Mouse (Mus musculus) heart, postnatal 0 days (tissue): ENCODE measurements around the gene Etfb. TPM values are rescaled to one million over a fixed set of nuclear protein-coding genes. Genes with fewer than 3 reads are reported as not detected.

Experiments used
- ATAC-seq: fragments of 200-750 bp; cut with Nextera tagmentation; 2 replicates; pipeline ENCODE4 v1.8.0; 2017; ENCODE audit warnings: low read depth, moderate number of reproducible peaks, moderate library complexity; ENCODE audit not compliant: insufficient read depth
- DNase-seq: peaks from one replicate; pipeline ENCODE4 v3.0.0-alpha.2; 2016; ENCODE audit warnings: low spot score
- H3K27ac ChIP-seq: fragments of 300-500 bp; sonication (generic); 2 replicates; pipeline ENCODE4 v1.5.1; 2014; ENCODE audit warnings: low read depth, mild to moderate bottlenecking
- H3K27me3 ChIP-seq: fragments of 300-500 bp; sonication (generic); 2 replicates; pipeline ENCODE4 v1.6.1; 2014; ENCODE audit warnings: low read length, mixed read lengths; ENCODE audit not compliant: control insufficient read depth, insufficient read depth
- H3K36me3 ChIP-seq: fragments of 300-500 bp; sonication (generic); replicated peaks from 2 replicates; pipeline ENCODE4 v1.6.1; 2014; ENCODE audit warnings: low read length, mixed read lengths; ENCODE audit not compliant: control insufficient read depth, insufficient read depth
- H3K4me1 ChIP-seq: fragments of 300-500 bp; sonication (generic); 2 replicates; pipeline ENCODE4 v1.6.1; 2014; ENCODE audit warnings: antibody characterized with exemption; ENCODE audit not compliant: control insufficient read depth, insufficient read depth
- H3K4me2 ChIP-seq: fragments of 300-500 bp; sonication (generic); 2 replicates; pipeline ENCODE4 v1.6.1; 2014; ENCODE audit warnings: low read depth, mild to moderate bottlenecking, low read length, moderate library complexity
- H3K4me3 ChIP-seq: fragments of 300-500 bp; sonication (generic); 2 replicates; pipeline ENCODE4 v1.5.1; 2014; ENCODE audit warnings: low read depth, low read length
- H3K9ac ChIP-seq: fragments of 300-500 bp; sonication (generic); replicated peaks from 2 replicates; pipeline ENCODE4 v1.6.1; 2014; ENCODE audit warnings: low read depth, low read length, mixed read lengths
- H3K9me3 ChIP-seq: fragments of 300-500 bp; sonication (generic); replicated peaks from 2 replicates; pipeline ENCODE4 v1.6.1; 2016; ENCODE audit warnings: low read length; ENCODE audit not compliant: control insufficient read depth
- CTCF ChIP-seq: IDR thresholded peaks from 2 replicates; pipeline ENCODE4 v1.5.1; 2016; ENCODE audit warnings: antibody characterized with exemption, control low read depth, low read depth
- EP300 ChIP-seq: IDR thresholded peaks from 2 replicates; pipeline ENCODE4 v1.6.1; 2016; ENCODE audit warnings: antibody characterized with exemption, low read depth
- WGBS: fragments of 180-500 bp; shearing (Covaris S2); extraction: QIAGEN DNeasy Blood & Tissue Kit; methylation state at CpG from one replicate; pipeline ENCODE4 v1.1.7; 2014; 5-methylcytosine and 5-hydroxymethylcytosine counted together
- polyA plus RNA-seq: library from polyadenylated mRNA; unstranded; fragments of >200 nt; fragmentation: Nextera tagmentation; extraction: Ambion mirVana; gene quantifications from 2 replicates; pipeline ENCODE4 v1.2.1, GENCODE M21; 2015
- total RNA-seq: library from RNA; depleted of rRNA; stranded (reverse); fragments of >200 nt; gene quantifications from 2 replicates; pipeline ENCODE4 v1.2.3, GENCODE M21; 2014; ENCODE audit warnings: low replicate concordance

Gene Etfb
- total and polyA plus RNA-seq, 2 experiments from 2014 or later, result 434 to 1,315 TPM

DNA sequence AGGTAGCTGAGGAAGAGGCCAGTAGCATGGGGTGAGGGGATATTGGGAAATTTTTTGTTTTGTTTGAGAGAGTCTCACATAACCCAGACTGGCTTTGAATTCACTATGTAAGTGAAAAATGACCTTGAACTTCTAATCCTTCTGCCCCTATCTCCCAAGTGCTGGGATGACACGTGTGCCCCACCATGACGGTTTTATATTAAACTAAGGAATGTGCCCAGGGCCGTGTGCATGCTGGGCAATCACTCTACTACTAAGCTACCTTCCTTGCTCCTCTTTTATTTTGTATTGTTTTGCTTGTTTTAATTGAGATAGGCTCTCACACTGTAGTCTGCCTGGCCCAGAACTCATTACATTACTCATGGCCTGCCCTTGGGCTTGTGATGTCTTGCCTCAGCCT is 2.8 kb upstream of the Etfb start:
- H3K4me1 ChIP-seq, result peaks cover 20% of the 10 kb centered on the region
- no peak overlapping the region for H3K4me2 ChIP-seq
- WGBS, result 82% methylated on average over 3 of the region's 3 CpGs
- H3K9me3 ChIP-seq, result no peaks in the 10 kb centered on the region
- TF ChIP-seq EP300, result no peak
- TF ChIP-seq CTCF, result no peak
- no peak overlapping the region for H3K27ac ChIP-seq
- H3K9ac ChIP-seq, result no peak overlapping the region
- no peak for ATAC-seq
- no peaks in the 10 kb centered on the region for H3K36me3 ChIP-seq
- DNase-seq, result no peak
- H3K27me3 ChIP-seq, result no peaks in the 10 kb centered on the region
- no peak overlapping the region for H3K4me3 ChIP-seq

DNA sequence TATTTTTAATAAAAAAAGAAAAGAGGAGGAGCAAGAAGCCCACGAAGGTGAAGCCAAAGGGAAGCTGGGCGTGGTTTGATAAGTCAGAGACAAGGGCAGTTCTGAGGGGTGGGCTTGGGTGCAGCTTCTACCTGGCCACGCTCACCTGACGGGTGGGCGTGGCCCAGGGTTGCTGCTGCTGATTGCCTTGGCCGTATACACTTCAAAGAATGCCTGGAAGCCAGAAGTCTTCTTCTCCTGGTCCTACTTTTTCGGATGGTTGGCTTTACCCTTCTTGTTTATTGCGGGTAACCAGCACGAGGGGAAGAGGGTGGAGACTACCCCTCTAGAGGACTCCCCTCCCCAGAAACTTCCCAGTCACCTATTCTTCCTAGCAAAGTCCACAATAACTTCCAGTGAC is 1.2 kb upstream of the Etfb start:
- no peaks in the 10 kb centered on the region for H3K27me3 ChIP-seq
- H3K9ac ChIP-seq, result peak overlapping the region; percentile 60
- H3K4me1 ChIP-seq, result peaks cover 35% of the 10 kb centered on the region
- no peaks in the 10 kb centered on the region for H3K36me3 ChIP-seq
- peak overlapping the region; percentile 84 for H3K4me2 ChIP-seq
- no peaks in the 10 kb centered on the region for H3K9me3 ChIP-seq
- H3K4me3 ChIP-seq, result peak overlapping the region; percentile 50
- WGBS, result 19% methylated on average over 9 of the region's 9 CpGs
- H3K27ac ChIP-seq, result peak overlapping the region; percentile 99
- ATAC-seq (no peak), DNase-seq (no peak)
- no peak for TF ChIP-seq CTCF
- no peak for TF ChIP-seq EP300

DNA sequence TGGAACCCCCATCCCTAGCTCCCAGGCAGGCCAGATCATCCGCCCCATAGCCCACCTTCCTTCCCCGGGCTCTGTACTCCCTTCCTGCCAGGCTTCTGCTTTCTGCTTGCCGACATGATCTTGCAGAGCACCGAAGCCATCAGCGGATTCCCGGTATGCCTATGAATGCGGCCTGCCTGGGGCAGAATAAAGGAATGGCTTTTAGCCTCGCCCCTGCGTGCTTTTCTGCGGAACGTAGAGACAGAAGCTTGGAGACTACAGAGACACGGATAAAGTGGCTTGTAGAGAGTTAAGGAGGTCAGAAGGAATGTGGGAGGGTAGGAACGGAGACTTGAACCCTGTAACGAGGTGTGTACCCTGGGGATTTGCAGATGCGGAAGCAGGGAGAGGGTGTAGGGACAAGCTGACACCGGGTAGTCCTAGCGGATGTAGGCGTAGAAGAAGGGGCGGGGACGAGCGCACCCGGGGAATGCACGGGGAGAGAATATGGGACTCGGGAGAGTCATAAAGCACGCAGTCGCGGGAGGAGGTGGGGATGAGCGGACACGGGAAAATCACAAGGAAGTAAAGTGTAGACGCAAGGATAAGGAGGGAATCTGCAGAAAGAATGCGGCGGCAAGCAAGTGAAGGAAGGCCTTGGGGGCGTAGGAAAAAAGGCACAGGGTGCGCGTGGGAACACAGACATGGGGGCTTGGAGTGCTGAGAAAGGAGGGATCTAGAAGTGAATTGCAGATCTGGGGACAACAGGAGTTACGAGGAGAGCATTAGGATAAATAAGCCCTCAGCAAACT is 562 bp upstream of the Etfb start:
- no peak; the same call in 1 of the 2 replicates for TF ChIP-seq EP300
- TF ChIP-seq CTCF, result no peak
- Histone ChIP-seq H3K4me1 (peaks cover 42% of the 10 kb centered on the region), H3K4me3 (peak overlapping the region; percentile 50), H3K27ac (peak overlapping the region; percentile 99), H3K4me2 (peak overlapping the region; percentile 84), H3K9ac (peak overlapping the region; percentile 60), H3K9me3 (no peaks in the 10 kb centered on the region), H3K36me3 (no peaks in the 10 kb centered on the region), H3K27me3 (no peaks in the 10 kb centered on the region)
- peak; percentile 90 for ATAC-seq
- under 1% methylated on average over 36 of the region's 36 CpGs for WGBS
- DNase-seq, result peak; percentile 86

DNA sequence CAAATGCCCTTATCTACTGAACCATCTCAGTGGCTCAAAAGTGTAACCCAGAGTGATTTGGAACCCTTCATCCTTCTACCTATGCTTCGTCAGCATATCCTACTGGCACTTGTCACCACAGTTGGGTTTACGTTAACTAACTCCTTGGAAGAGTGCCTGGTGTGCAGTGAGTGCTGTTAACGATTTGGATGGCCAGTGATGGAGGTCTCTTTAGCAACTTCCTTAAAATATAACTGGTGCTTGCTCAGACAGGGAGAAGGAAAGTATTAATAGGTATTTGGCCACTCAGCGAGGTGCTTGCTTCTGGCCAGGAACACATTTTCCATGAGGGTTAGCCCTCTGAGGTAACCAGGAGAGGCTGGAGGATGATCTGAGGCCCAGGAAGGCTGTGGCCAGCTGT is 3.9 kb downstream of the Etfb start:
- no peaks in the 10 kb centered on the region for H3K27me3 ChIP-seq
- peak overlapping the region; percentile 77 for H3K27ac ChIP-seq
- 48% methylated on average over 4 of the region's 4 CpGs for WGBS
- no peak overlapping the region for H3K9ac ChIP-seq
- ATAC-seq (no peak), DNase-seq (no peak)
- H3K4me2 ChIP-seq, result no peak overlapping the region
- no peaks in the 10 kb centered on the region for H3K9me3 ChIP-seq
- peaks cover 20% of the 10 kb centered on the region for H3K36me3 ChIP-seq
- TF ChIP-seq CTCF (no peak), EP300 (no peak)
- no peak overlapping the region for H3K4me3 ChIP-seq
- H3K4me1 ChIP-seq, result peaks cover 53% of the 10 kb centered on the region

DNA sequence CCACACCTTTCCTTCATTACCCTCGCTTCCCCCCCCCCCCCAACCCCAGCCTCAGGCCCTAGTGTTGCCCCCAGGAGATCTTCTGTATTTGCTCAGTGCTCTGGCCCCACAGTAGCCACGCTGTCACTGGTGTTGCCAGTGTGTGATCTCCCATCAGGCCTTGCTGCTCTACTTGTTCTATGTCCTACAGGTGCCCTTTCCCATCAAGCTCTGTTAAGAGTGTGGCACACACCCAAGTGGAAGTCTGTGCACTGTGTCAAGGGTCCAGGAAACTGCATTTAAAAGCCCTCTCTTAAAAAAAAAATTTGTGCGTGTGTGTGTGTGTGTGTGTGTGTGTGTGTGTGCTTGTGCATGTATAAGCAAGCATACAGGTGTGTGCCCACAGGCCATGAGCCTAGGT is 4.4 kb downstream of the Etfb start:
- 57% methylated on average over 2 of the region's 3 CpGs for WGBS
- peak; percentile 41 for DNase-seq
- H3K9me3 ChIP-seq, result no peaks in the 10 kb centered on the region

More for the DNA sequence above, 4.4 kb downstream of the Etfb start:
- Histone ChIP-seq H3K9ac (no peak overlapping the region), H3K36me3 (peaks cover 25% of the 10 kb centered on the region), H3K4me2 (no peak overlapping the region), H3K27me3 (no peaks in the 10 kb centered on the region), H3K4me3 (no peak overlapping the region), H3K27ac (peak overlapping the region; percentile 77), H3K4me1 (peaks cover 51% of the 10 kb centered on the region)
- no peak for TF ChIP-seq EP300
- TF ChIP-seq CTCF, result no peak
- no peak for ATAC-seq
